Mouse (Mus musculus) midbrain, embryonic 15.5 days (tissue): ENCODE measurements around the gene Tnfaip6. TPM values are rescaled to one million over a fixed set of nuclear protein-coding genes. Genes with fewer than 3 reads are reported as not detected.

ENCODE experiments used
- polyA plus RNA-seq: library from polyadenylated mRNA; unstranded; fragments of >200 nt; fragmentation: Nextera tagmentation; extraction: Ambion mirVana; gene quantifications from 2 replicates; pipeline ENCODE4 v1.2.1, GENCODE M21; 2015

Gene Tnfaip6
- polyA plus RNA-seq, 1 experiment from 2014 or later: 3.2 TPM

Other genes starting within 250 kb of the Tnfaip6 start
- 5.1 and 6.1 TPM in 2 replicates for gene Rbm43, start 102.8 kb upstream of the Tnfaip6 start, polyA plus RNA-seq
- 3.7 and 4.2 TPM in 2 replicates for gene Nmi, start 64.5 kb upstream of the Tnfaip6 start, polyA plus RNA-seq
- 21.6 and 23.8 TPM in 2 replicates for gene Rif1, start 34.8 kb downstream of the Tnfaip6 start, polyA plus RNA-seq